Mouse (Mus musculus) G1E (cell line): Measurements from ENCODE around the gene Rap1gap. TPM values are rescaled to one million over a fixed set of nuclear protein-coding genes. Genes with fewer than 3 reads are reported as not detected.

Experiments
- ATAC-seq: 2 replicates; pipeline ENCODE4 v1.8.0; 2016; ENCODE audit warnings: mild to moderate bottlenecking; ENCODE audit not compliant: insufficient number of reproducible peaks, poor library complexity, low FRiP score, severe bottlenecking; ENCODE audit errors: extremely low read depth
- DNase-seq: peaks from one replicate; pipeline ENCODE4 v3.0.0; 2012; ENCODE audit warnings: low spot score
- H3K27me3 ChIP-seq: 2 replicates; pipeline ENCODE4 v1.6.1; 2012; ENCODE audit warnings: mild to moderate bottlenecking, low read length, inconsistent platforms; ENCODE audit not compliant: insufficient read depth
- H3K36me3 ChIP-seq: replicated peaks from 2 replicates; pipeline ENCODE3; 2012; ENCODE audit warnings: mild to moderate bottlenecking, inconsistent platforms
- H3K4me1 ChIP-seq: 2 replicates; pipeline ENCODE4 v1.6.1; 2012; ENCODE audit warnings: low read depth, low read length, inconsistent platforms, mixed read lengths; ENCODE audit not compliant: insufficient read depth
- H3K4me3 ChIP-seq: 2 replicates; pipeline ENCODE4 v1.5.1; 2012; ENCODE audit warnings: low read depth, mild to moderate bottlenecking, inconsistent platforms, low read length, moderate library complexity, mixed read lengths
- H3K9me3 ChIP-seq: replicated peaks from 2 replicates; pipeline ENCODE4 v1.6.1; 2012; ENCODE audit warnings: inconsistent platforms
- CTCF ChIP-seq: IDR thresholded peaks from 2 replicates; pipeline ENCODE4 v1.5.1; 2012; ENCODE audit warnings: low read depth, low read length, inconsistent platforms, mixed read lengths
- GATA1 ChIP-seq: IDR thresholded peaks from 2 replicates; pipeline ENCODE4 v1.6.1; 2012; ENCODE audit warnings: borderline replicate concordance, low read length, inconsistent platforms, mixed read lengths
- GATA2 ChIP-seq: IDR thresholded peaks from 2 replicates; pipeline ENCODE4 v1.6.1; 2012; ENCODE audit warnings: low read depth, low read length, inconsistent platforms, borderline replicate concordance
- POLR2AphosphoS5 ChIP-seq: IDR thresholded peaks from 2 replicates; pipeline ENCODE4 v1.6.1; 2012; ENCODE audit warnings: low read depth, low read length, inconsistent platforms; ENCODE audit not compliant: insufficient replicate concordance
- TAL1 ChIP-seq: conservative IDR thresholded peaks from 2 replicates; pipeline ENCODE4 v1.6.1; 2012; ENCODE audit warnings: low read depth, low read length, inconsistent platforms, mixed read lengths
- polyA plus RNA-seq: library from polyadenylated mRNA; stranded (reverse); fragments of >175 nt; gene quantifications from 2 replicates; pipeline ENCODE4 v1.2.3, GENCODE M21; 2012
- total RNA-seq, 2 experiments: library from RNA; stranded (forward) in 1 of 2; stranded (reverse) in 1 of 2; fragments of 200-1000 nt in 1 of 2; fragments of >200 nt in 1 of 2; fragmentation: Nextera tagmentation in 1 of 2; gene quantifications; 2 replicates each; pipeline ENCODE4 v1.2.3; 2014 to 2017

The Rap1gap gene
- total and polyA plus RNA-seq, 3 experiments = not detected

DNA sequence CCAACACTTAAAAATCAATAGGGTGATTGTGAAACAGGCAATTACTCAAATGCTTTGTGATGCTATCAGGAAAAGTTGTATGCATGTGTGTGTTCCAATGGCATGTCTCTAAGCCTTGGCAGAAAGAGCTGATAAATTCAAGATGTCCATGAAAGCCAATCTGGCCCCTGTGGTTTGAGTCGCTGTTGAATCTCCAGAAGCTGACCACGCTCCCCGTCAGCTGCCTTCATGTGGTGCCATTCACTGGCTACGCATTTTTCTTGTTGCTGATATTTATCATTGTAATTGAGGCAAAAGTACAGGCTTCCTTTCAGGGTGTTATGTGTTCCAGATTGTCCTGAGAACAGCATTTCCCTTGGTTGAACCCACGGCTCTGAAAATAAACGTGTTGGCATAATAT is 16.9 kb upstream of the Rap1gap start:
- ATAC-seq (no peak), DNase-seq (no peak)
- no peaks in the 10 kb centered on the region for H3K9me3 ChIP-seq
- H3K4me1 ChIP-seq = peaks cover 12% of the 10 kb centered on the region
- no peak overlapping the region for H3K4me3 ChIP-seq
- no peak for TF ChIP-seq GATA2
- H3K36me3 ChIP-seq = peaks cover 98% of the 10 kb centered on the region
- no peaks in the 10 kb centered on the region for H3K27me3 ChIP-seq

DNA sequence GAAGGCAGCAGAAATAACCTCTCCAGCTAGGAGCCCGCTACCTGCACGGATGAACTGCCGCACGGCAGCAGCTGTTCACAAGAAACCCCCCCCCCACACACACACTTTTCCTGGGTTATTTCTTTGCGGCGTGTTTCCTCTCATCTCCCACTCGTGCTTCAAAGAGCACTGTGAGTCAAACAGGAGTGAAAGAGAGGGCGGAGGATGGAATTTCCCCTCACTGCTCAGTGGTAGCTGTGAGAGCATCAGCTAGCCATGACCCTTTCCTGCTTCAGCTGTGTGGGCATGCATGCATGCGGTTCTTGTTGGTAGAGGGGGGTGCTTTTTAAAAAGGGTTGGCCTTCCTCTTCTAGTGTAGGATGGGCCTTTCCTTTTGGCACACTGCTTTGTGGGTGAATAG is 16.3 kb upstream of the Rap1gap start:
- no peak for DNase-seq
- peaks cover 7% of the 10 kb centered on the region; the same call in 1 of the 2 replicates for H3K4me1 ChIP-seq
- H3K27me3 ChIP-seq = no peaks in the 10 kb centered on the region
- no peaks in the 10 kb centered on the region for H3K9me3 ChIP-seq
- ATAC-seq = no peak
- no peak overlapping the region for H3K4me3 ChIP-seq
- H3K36me3 ChIP-seq = peaks cover 98% of the 10 kb centered on the region
- TF ChIP-seq POLR2AphosphoS5 (no peak), CTCF (no peak), TAL1 (no peak), GATA2 (no peak), GATA1 (no peak)

GRCm38 (mm10) chr4:137650912-137651311 is 13.6 kb upstream of the Rap1gap start:
- Histone ChIP-seq H3K9me3 (no peaks in the 10 kb centered on the region), H3K4me3 (no peak overlapping the region), H3K4me1 (peaks cover 4% of the 10 kb centered on the region; the same call in 1 of the 2 replicates), H3K27me3 (no peaks in the 10 kb centered on the region), H3K36me3 (peaks cover 98% of the 10 kb centered on the region)
- no peak for DNase-seq
- no peak for ATAC-seq
- TF ChIP-seq GATA1 (no peak), CTCF (no peak), TAL1 (no peak), GATA2 (no peak), POLR2AphosphoS5 (no peak)

DNA sequence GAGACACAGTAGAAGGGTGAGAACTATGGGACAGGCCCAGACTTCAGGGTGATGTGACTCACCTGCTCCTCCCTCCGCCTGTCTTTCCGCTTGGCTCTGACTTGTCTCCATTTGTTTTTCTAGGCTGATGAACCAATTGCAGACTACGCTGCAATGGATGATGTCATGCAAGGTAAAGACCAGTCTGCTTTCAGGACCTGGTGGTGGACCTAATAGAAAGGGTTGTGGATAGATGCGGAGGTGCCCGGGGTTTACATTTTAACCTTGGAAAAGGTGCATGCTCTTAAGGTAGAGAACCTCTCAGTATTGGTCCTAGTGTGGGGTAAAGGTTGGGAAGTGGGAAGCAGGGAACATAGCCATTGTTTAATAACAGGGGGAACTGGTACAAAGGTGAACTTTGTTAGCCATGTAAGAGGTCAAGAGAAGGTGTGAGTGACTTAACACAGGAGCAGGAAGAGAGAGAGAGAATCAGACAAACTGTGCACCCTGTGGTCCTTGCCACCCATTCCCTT is 11.6 kb upstream of the Rap1gap start:
- Histone ChIP-seq H3K4me1 (no peaks in the 10 kb centered on the region), H3K9me3 (no peaks in the 10 kb centered on the region), H3K4me3 (no peak overlapping the region), H3K36me3 (peaks cover 100% of the 10 kb centered on the region), H3K27me3 (no peaks in the 10 kb centered on the region)
- TF ChIP-seq TAL1 = no peak
- no peak for TF ChIP-seq GATA1
- TF ChIP-seq POLR2AphosphoS5 = no peak
- no peak for TF ChIP-seq GATA2
- TF ChIP-seq CTCF = no peak
- DNase-seq = no peak
- no peak for ATAC-seq

- no peak for ATAC-seq
- DNase-seq = no peak
- Histone ChIP-seq H3K4me3 (no peak overlapping the region), H3K27me3 (no peaks in the 10 kb centered on the region), H3K36me3 (peaks cover 90% of the 10 kb centered on the region), H3K4me1 (no peaks in the 10 kb centered on the region), H3K9me3 (no peaks in the 10 kb centered on the region)
- no peak for TF ChIP-seq TAL1
- TF ChIP-seq CTCF = no peak
- no peak for TF ChIP-seq GATA2
- no peak for TF ChIP-seq GATA1
- TF ChIP-seq POLR2AphosphoS5 = no peak
Observed at GRCm38 (mm10) chr4:137655241-137656031, 9.1 kb upstream of the Rap1gap start.

DNA sequence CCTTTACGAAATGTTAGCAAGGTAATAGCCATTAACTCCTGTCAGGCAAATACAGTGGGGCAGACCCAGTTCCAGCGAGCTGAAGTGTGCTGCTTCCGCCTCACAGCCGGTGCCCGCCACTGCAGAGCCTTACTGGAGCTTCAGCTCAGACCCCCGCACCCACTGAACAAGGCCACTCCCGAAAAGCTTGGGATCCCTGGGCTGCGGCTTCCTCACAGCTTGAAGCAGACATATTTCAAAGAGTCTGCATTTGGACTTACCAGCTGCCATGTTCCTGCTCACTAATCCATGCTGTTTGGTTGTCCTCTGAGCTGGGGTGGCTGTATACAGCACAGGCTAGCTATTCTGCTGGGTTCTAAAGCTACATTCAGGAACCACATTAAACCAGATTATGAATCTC is 6.9 kb upstream of the Rap1gap start:
- TF ChIP-seq CTCF = no peak
- no peak for TF ChIP-seq GATA1
- no peak for TF ChIP-seq GATA2
- TF ChIP-seq POLR2AphosphoS5 = no peak
- TF ChIP-seq TAL1 = no peak
- Histone ChIP-seq H3K9me3 (no peaks in the 10 kb centered on the region), H3K4me1 (no peaks in the 10 kb centered on the region), H3K36me3 (peaks cover 68% of the 10 kb centered on the region), H3K27me3 (no peaks in the 10 kb centered on the region), H3K4me3 (no peak overlapping the region)
- DNase-seq (no peak), ATAC-seq (no peak)

DNA sequence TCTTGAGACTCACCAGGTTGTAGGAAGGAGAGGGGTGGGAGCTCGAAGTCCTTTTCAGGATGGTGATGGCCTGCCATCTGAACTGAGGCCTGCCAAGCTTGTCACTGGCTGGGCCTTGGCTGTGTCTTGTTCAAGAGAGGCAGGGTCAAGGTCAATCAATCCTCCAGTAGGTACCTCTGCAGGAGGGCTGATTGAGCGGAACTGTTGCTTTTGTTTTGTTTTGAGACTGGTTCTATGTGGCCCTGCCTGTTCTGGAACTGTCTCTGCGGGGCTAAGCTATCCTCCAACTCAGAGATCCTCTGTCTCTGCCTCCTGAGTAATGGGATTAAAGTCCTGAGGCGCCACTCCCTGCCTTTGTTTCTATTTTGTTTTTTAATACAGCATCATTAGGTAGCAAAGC is 5.0 kb upstream of the Rap1gap start:
- ATAC-seq (no peak), DNase-seq (no peak)
- no peak overlapping the region for H3K4me3 ChIP-seq
- H3K4me1 ChIP-seq = no peaks in the 10 kb centered on the region; the same call in 1 of the 2 replicates
- TF ChIP-seq CTCF (no peak), TAL1 (no peak), GATA1 (no peak), POLR2AphosphoS5 (no peak), GATA2 (no peak)
- no peaks in the 10 kb centered on the region for H3K9me3 ChIP-seq
- peaks cover 10% of the 10 kb centered on the region for H3K27me3 ChIP-seq
- peaks cover 50% of the 10 kb centered on the region for H3K36me3 ChIP-seq
